ENCODE assay signal across 8 mouse cellular contexts in the genomic region with DNA sequence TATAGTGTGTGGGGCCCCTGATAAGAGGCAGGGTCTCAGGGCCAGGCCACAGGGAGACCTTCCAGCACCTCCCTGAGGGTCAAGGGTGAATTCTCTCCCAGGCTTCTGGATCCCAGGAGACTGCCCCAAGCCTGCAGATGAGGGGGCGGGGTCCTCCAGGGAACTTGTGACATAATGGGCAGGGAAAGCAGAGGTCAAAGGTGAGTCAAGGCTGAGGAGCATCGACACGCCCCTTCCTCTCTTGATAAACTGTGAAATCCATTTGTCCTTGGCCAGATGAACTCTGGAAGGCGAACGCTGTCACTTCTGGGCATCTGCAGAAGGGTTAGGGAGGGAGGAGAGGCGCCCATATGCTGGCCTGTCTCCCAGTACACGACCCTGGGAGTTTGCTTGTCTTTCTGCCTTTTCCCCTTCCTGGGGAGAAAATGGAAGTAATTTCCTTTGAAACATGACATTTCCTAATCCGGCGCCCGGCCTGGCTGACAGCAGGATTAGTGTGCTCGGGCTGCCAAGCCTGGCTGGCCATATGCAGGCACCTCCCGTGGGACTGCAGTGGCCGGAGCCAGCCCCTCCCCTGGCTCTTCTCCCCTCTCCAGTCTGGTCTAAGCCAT.
A peak's percentile ranks its signal among the peaks of the same experiment; 100 is the strongest.
DNase-seq lines count a peak whose midpoint lies in the region; ATAC-seq and TF ChIP-seq lines count a peak whose summit lies in the region.

No protein-coding gene starts in this region.

- no peak overlapping the region for H3K27ac ChIP-seq in ES-Bruce4 (ENCODE audit: insufficient read depth, low read length)
- H3K27ac ChIP-seq in lung, embryonic 15.5 days: no peak overlapping the region

- peak overlapping the region; percentile 24 for H3K4me2 ChIP-seq in lung, embryonic 15.5 days

- peak; percentile 57; the same call in 1 of the 2 replicates for TF ChIP-seq EP300 in ES-Bruce4 (IDR thresholded peaks at IDR 0.05; ENCODE audit: insufficient read depth, low read depth, low read length)

- TF ChIP-seq CTCF in ES-Bruce4 (IDR thresholded peaks at IDR 0.05; ENCODE audit: low read depth, low read length): no peak

- H3K27me3 ChIP-seq in ES-Bruce4 (ENCODE audit: control insufficient read depth, insufficient read depth, low read length, poor library complexity, severe bottlenecking): no peaks in the 10 kb centered on the region
- no peaks in the 10 kb centered on the region for H3K27me3 ChIP-seq in lung, embryonic 15.5 days

- no peak overlapping the region for H3K9ac ChIP-seq in ES-Bruce4 (ENCODE audit: low read depth, poor library complexity, severe bottlenecking)
- H3K9ac ChIP-seq in lung, embryonic 15.5 days: no peak overlapping the region

- WGBS in lung, embryonic 15.5 days: 14% methylated on average over 13 of the region's 13 CpGs

- DNase-seq in adrenal gland, postnatal 4 days (ENCODE audit: low spot score in 2 of 2): peak; percentile 6 to 55
- DNase-seq in heart, adult 18-20 months: peak; percentile 32 to 60
- peak; percentile 73 for DNase-seq in kidney, adult 11 months
- peak; percentile 61 for DNase-seq in testis, postnatal 10 days (ENCODE audit: low spot score)
- DNase-seq in frontal cortex, postnatal 10 days (ENCODE audit: low spot score in 2 of 2): no peak
- DNase-seq in right cerebral cortex, postnatal 14 days: no peak

- no peak for TF ChIP-seq POLR2A in ES-Bruce4 (IDR thresholded peaks at IDR 0.05; ENCODE audit: insufficient read depth, low read length)

- H3K4me3 ChIP-seq in ES-Bruce4 (ENCODE audit: low read depth, low read length): no peak overlapping the region
- H3K4me3 ChIP-seq in lung, embryonic 15.5 days: no peak overlapping the region

- no peaks in the 10 kb centered on the region for H3K4me1 ChIP-seq in ES-Bruce4 (ENCODE audit: control insufficient read depth, insufficient read depth, low read length)
- peaks cover 9% of the 10 kb centered on the region for H3K4me1 ChIP-seq in lung, embryonic 15.5 days

- no peaks in the 10 kb centered on the region for H3K9me3 ChIP-seq in ES-Bruce4 (replicated peaks; ENCODE audit: control insufficient read depth, insufficient read depth, low read length, poor library complexity, severe bottlenecking)
- H3K9me3 ChIP-seq in lung, embryonic 15.5 days: no peaks in the 10 kb centered on the region

- peak; percentile 78; the same call in 1 of the 2 replicates for ATAC-seq in lung, embryonic 15.5 days (ENCODE audit: borderline replicate concordance, extremely low read depth, low FRiP score, low TSS enrichment)

- H3K36me3 ChIP-seq in ES-Bruce4 (ENCODE audit: control insufficient read depth, insufficient read depth, low read length, poor library complexity, severe bottlenecking): no peaks in the 10 kb centered on the region
- no peaks in the 10 kb centered on the region for H3K36me3 ChIP-seq in lung, embryonic 15.5 days

Comparison
In these comparisons a context has a peak if more than half of its experiments do, and no peak if none do; other contexts are left out.
1. DNase-seq: peak in adrenal gland, postnatal 4 days (2 of 2), heart, adult 18-20 months (2 of 2), kidney, adult 11 months (single experiment) and testis, postnatal 10 days (single experiment); none in frontal cortex, postnatal 10 days (0 of 2) and right cerebral cortex, postnatal 14 days (single experiment).